Mouse (Mus musculus): ENCODE data around the gene Mnat1. TPM values are rescaled to one million over a fixed set of nuclear protein-coding genes. Genes with fewer than 3 reads are reported as not detected.
"Not testable (repeated sequence)": the region's sequence is repeated elsewhere in the genome, so short reads cannot be mapped to it uniquely, and the experiment has no call there.

The Mnat1 gene
- polyA plus RNA-seq, 1 experiment, result 15.9 TPM

DNA sequence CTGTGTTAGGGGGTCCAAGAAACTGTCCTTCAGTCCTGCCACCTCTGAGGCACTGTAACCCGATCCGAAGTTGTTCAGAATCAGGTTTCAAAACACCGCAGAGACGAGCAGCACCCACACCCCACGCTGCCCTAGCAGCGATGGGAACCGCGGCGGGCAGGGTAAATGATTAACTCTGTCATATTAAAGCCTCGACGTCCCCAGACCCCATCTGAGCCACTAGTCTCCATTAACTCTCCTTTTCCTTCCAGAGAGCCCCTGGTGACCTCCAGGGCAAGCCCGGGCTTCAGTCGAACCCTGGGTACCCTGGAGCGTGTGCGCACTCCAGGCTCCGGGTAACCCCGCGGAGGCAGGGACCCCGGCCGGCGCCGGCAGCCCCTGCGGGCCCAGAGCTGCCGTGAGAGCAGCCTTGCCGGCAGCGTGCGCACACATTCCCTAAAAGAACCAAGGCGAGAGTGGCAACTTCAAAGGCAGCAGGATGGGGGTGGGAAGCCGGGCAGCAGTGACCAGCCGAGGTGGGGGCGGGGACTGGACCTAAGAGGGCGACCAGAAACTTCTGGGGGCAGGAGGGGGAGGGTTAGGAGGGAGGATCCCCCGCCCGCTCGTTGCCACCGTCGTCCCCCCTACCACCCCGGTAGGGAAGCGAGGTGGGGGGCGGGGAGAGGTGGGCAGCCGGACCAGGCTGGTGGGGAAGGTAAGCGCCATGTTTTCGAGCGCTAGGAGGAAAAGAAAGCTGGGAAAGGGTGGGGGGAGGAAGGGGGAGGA, 11.8 kb upstream of the Mnat1 start:
- no peak overlapping the region for H3K27ac ChIP-seq (ENCODE audit: insufficient read depth, low read length)
- peak; percentile 9 to 29 for DNase-seq
- H3K4me1 ChIP-seq (ENCODE audit: control insufficient read depth, insufficient read depth, low read length), result no peaks in the 10 kb centered on the region
- TF ChIP-seq CTCF (IDR thresholded peaks at IDR 0.05; ENCODE audit: borderline replicate concordance, insufficient read depth, low read depth, low read length) (no peak), POLR2A (IDR thresholded peaks at IDR 0.05; ENCODE audit: borderline replicate concordance, insufficient read depth, low read length) (no peak)
- WGBS, result under 1% methylated on average over 44 of the region's 44 CpGs
- peak overlapping the region; percentile 79 for H3K4me3 ChIP-seq (replicated peaks; ENCODE audit: insufficient read depth, low read depth, low read length)
- no peaks in the 10 kb centered on the region; the same call in 1 of the 2 replicates for H3K27me3 ChIP-seq (ENCODE audit: control insufficient read depth, insufficient read depth, low read length)

DNA sequence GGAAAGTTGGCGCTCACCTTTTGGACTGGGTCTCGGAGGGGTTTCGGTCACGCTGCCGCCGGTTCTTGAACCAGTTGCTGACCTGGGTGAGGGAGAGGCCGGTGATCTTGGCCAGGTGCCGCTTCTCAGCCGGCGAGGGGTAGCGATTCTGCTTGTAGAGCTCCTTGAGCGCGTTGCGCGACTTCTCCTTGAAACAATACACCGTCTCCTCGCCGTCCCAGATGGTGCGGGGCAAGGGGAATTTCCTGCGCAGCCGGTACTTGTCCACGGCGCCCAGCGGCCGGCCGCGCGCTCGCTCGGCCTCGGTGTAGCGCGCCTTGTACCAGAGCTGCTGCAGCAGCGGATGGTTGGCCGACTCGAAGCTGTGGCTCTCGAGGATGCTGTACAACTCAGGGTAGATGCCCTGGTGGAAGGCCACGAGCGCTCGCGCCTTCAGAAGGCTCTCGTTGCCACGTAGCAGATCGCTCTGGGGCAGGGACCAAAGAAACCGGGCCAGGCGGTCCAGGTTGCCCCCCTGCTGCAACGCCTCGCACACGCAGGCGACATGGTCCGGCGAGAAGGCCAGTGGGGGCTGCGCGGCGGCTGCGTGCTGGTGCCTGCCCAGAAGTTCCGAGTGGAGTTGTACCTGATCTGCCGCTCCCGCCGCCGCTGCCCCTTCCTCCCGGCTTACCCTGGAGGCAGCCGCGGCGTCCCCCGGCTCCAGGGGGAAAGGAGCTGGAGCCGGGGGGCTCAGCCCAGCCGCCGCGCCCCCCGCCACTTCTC, 11.0 kb upstream of the Mnat1 start:
- H3K27ac ChIP-seq (ENCODE audit: insufficient read depth, low read length), result no peak overlapping the region
- H3K4me1 ChIP-seq (ENCODE audit: control insufficient read depth, insufficient read depth, low read length), result no peaks in the 10 kb centered on the region
- DNase-seq, result peak; percentile 55 to 66
- peak overlapping the region; percentile 79 for H3K4me3 ChIP-seq (replicated peaks; ENCODE audit: insufficient read depth, low read depth, low read length)
- H3K27me3 ChIP-seq (ENCODE audit: control insufficient read depth, insufficient read depth, low read length), result no peaks in the 10 kb centered on the region; the same call in 1 of the 2 replicates
- TF ChIP-seq CTCF (IDR thresholded peaks at IDR 0.05; ENCODE audit: borderline replicate concordance, insufficient read depth, low read depth, low read length) (no peak), POLR2A (IDR thresholded peaks at IDR 0.05; ENCODE audit: borderline replicate concordance, insufficient read depth, low read length) (no peak)
- whole genome bisulfite sequencing, result under 1% methylated on average over 70 of the region's 71 CpGs

DNA sequence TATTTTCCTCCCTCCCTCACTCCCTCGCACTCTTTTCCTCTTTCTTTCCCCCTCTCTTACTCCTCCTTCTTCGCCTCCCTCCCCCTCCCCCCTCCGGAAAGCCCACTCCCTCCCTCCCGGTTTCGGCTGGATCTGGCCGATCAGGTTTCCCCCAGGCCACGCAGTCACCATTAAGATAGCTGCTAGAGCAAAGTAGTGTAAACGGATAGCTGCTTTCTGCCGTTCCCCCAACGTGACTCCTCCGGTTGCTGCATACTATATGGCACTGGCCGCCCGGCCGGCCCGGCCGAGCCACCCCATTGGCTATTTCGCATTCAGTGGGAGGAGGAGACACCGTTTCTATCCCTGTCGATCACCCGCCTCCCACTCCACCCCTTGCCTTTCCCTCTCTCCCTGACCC, 10.3 kb upstream of the Mnat1 start, which contains the start of gene Six4:
Gene Six4, minus strand, starts transcription at position 261 of the 400 bp plus-strand sequence.
- WGBS, result under 1% methylated on average over 20 of the region's 20 CpGs

DNA sequence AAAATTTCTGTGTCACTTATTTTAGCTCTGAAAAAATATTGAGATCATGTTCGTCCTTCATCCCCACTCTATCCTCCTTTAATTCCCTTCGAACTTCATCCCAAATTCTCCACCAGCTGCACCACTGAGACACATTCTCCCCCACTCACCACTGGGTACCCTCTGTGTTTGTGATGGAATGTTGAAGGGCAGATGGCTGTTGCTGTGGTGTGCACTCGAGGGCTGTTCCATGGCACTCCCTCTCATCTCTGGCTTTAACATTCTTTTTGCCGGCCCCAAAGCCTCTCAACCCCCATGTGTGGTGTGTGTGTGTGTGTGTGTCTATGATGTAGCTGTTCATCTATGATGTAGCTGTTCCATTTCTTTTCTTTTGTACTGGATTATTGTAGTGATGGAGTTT, 1.7 kb downstream of the Mnat1 start:
- no peaks in the 10 kb centered on the region; the same call in 1 of the 2 replicates for H3K27me3 ChIP-seq (ENCODE audit: control insufficient read depth, insufficient read depth, low read length)
- no peak for DNase-seq
- no peak for TF ChIP-seq CTCF (IDR thresholded peaks at IDR 0.05; ENCODE audit: borderline replicate concordance, insufficient read depth, low read depth, low read length)
- no peak for TF ChIP-seq POLR2A (IDR thresholded peaks at IDR 0.05; ENCODE audit: borderline replicate concordance, insufficient read depth, low read length)
- H3K27ac ChIP-seq (ENCODE audit: insufficient read depth, low read length), result no peak overlapping the region
- H3K4me1 ChIP-seq (ENCODE audit: control insufficient read depth, insufficient read depth, low read length), result peaks cover 5% of the 10 kb centered on the region; the same call in 1 of the 2 replicates
- WGBS, result 42% methylated on average over 4 of the region's 4 CpGs
- H3K4me3 ChIP-seq (replicated peaks; ENCODE audit: insufficient read depth, low read depth, low read length), result no peak overlapping the region

More for the DNA sequence above, 10.3 kb upstream of the Mnat1 start, which contains the start of gene Six4:
- Histone ChIP-seq H3K27ac (ENCODE audit: insufficient read depth, low read length) (no peak within 1 kb of the TSS), H3K4me1 (ENCODE audit: control insufficient read depth, insufficient read depth, low read length) (no peaks in the 10 kb centered on the region), H3K27me3 (ENCODE audit: control insufficient read depth, insufficient read depth, low read length) (no peaks in the 10 kb centered on the region; the same call in 1 of the 2 replicates), H3K4me3 (replicated peaks; ENCODE audit: insufficient read depth, low read depth, low read length) (peak within 1 kb of the TSS; percentile 79)
- peak; percentile 79 to 80 for DNase-seq
- TF ChIP-seq POLR2A (IDR thresholded peaks at IDR 0.05; ENCODE audit: borderline replicate concordance, insufficient read depth, low read length), result no peak
- TF ChIP-seq CTCF (IDR thresholded peaks at IDR 0.05; ENCODE audit: borderline replicate concordance, insufficient read depth, low read depth, low read length), result no peak

DNA sequence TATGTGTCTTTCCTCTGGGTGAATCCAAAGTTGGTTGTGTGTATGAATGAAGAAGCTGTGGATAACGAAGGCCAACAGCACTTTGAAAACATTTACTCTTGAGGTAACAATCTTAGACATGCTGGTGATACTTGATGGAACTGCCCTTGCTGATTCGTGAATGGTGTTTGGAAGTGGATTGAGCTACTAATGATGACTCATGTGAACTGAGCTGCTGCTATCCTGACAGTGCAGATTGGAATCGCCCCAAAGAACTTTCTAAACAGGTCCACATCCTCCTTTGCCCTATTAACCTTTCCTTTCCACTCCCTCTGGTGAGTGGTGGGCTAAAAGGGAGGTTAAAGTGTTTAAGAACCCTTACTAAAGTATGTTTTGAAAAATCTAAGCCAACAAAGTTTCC, 17.2 kb downstream of the Mnat1 start:
- H3K27ac ChIP-seq (ENCODE audit: insufficient read depth, low read length), result no peak overlapping the region
- H3K27me3 ChIP-seq (ENCODE audit: control insufficient read depth, insufficient read depth, low read length), result no peaks in the 10 kb centered on the region
- TF ChIP-seq POLR2A (IDR thresholded peaks at IDR 0.05; ENCODE audit: borderline replicate concordance, insufficient read depth, low read length) (no peak), CTCF (IDR thresholded peaks at IDR 0.05; ENCODE audit: borderline replicate concordance, insufficient read depth, low read depth, low read length) (no peak)
- DNase-seq, result no peak
- H3K4me3 ChIP-seq (replicated peaks; ENCODE audit: insufficient read depth, low read depth, low read length), result no peak overlapping the region
- H3K4me1 ChIP-seq (ENCODE audit: control insufficient read depth, insufficient read depth, low read length), result peaks cover 4% of the 10 kb centered on the region; the same call in 1 of the 2 replicates
- 85% methylated on average over 3 of the region's 3 CpGs for WGBS

DNA sequence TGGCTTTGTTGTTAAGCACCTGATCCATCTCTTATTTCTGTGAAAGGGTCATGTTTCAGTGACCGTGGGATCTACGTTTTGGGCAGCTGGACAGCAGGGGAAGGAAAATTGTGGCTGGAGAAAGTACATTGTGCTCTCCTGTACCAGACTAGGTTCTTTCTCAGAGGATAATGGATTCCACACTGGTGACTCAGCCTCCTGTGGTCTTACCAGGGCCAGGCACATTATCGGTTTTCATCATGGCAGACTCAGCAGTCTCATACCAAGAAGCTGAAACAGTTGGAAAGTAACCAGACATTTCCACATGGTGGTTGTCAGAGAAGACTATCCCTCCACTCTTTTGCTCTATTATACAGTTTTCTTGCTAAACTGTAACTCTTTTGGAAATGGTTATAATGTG, 23.7 kb downstream of the Mnat1 start:
- H3K4me1 ChIP-seq (ENCODE audit: control insufficient read depth, insufficient read depth, low read length), result peaks cover 4% of the 10 kb centered on the region; the same call in 1 of the 2 replicates
- H3K4me3 ChIP-seq (replicated peaks; ENCODE audit: insufficient read depth, low read depth, low read length), result no peak overlapping the region
- 60% methylated on average over 3 of the region's 3 CpGs for WGBS
- no peak for TF ChIP-seq POLR2A (IDR thresholded peaks at IDR 0.05; ENCODE audit: borderline replicate concordance, insufficient read depth, low read length)
- no peak for TF ChIP-seq CTCF (IDR thresholded peaks at IDR 0.05; ENCODE audit: borderline replicate concordance, insufficient read depth, low read depth, low read length)
- DNase-seq, result no peak
- no peak overlapping the region for H3K27ac ChIP-seq (ENCODE audit: insufficient read depth, low read length)
- H3K27me3 ChIP-seq (ENCODE audit: control insufficient read depth, insufficient read depth, low read length), result no peaks in the 10 kb centered on the region

DNA sequence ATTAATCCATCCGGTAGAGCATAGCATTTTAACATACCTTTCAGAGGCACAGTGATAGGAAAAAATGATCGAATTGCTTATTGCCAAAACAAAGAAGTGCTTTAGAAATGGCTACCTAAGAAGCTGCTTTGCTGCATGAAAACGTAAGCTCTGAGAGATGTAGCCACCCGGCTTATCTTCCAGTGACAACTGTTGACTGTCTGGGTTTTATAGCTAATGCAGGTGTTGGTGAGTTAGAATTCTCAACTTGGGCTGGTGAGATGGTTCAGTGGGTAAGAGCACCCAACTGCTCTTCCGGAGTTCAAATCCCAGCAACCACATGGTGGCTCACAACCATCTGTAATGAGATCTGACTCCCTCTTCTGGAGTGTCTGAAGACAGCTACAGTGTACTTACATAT, 27.5 kb downstream of the Mnat1 start:
- not testable (repeated sequence) for H3K4me1 ChIP-seq (ENCODE audit: control insufficient read depth, insufficient read depth, low read length); H3K27me3 ChIP-seq (ENCODE audit: control insufficient read depth, insufficient read depth, low read length); H3K4me3 ChIP-seq (replicated peaks; ENCODE audit: insufficient read depth, low read depth, low read length); H3K27ac ChIP-seq (ENCODE audit: insufficient read depth, low read length); DNase-seq
- 94% methylated on average over 5 of the region's 5 CpGs for WGBS

Data from cerebellum, adult 2 months (tissue).